Mouse (Mus musculus) right cerebral cortex, postnatal 25 days (tissue): ENCODE results near the gene Cfdp1.
A peak's percentile ranks its signal among the peaks of the same experiment; 100 is the strongest.

Experiments used
- DNase-seq: peaks from one replicate; pipeline ENCODE4 v3.0.0; 2022

Gene Cfdp1

GRCm38 (mm10) chr8:111853861-111854501, at the start of gene Cfdp1:
Cfdp1 (minus strand) TSS chr8:111854291.
- DNase-seq = peak; percentile 95

DNA sequence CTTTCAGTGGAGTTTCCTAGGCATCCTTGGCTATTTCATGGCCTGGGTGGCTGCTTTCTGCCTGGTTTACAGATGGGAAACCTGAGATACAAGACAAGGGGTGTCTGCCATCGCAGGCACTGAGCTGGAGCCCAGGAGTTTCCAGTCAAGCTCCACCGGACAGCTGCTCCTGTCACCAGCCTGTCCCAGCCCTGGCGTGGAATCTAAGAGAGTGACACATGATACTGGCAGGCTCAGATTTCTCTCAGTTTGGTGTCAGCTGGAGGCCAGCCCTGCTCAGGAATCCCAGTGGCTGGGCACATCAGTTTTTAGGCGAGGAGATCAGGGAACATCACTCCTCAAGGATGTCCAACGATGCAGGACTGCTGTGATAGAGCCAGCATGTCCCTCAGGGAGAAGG, 48.0 kb upstream of the Cfdp1 start:
- DNase-seq = no peak

- DNase-seq = no peak
These were observed 44.5 kb upstream of the Cfdp1 start for GRCm38 (mm10) chr8:111898586-111898985.

GRCm38 (mm10) chr8:111894955-111895354, 40.9 kb upstream of the Cfdp1 start:
- no peak for DNase-seq

DNA sequence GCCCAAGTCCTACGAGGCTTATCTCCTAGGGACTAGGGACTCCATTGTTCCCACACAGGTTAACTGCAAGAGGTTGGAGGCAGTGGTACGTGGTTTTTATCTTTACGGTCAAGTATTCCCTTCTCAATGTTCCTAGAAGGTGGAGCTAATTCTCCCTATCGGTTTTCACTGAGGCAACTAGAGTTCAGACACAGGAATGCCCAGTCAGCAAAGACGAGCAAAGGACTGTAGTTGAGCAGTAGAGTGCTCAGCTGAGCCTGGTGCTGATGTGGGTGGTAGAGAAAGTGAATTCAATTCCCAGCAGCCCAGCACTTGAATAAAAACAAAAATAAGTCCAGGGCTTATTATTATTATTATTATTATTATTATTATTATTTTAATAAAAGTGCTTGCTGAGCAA, 38.5 kb upstream of the Cfdp1 start:
- no peak for DNase-seq

DNA sequence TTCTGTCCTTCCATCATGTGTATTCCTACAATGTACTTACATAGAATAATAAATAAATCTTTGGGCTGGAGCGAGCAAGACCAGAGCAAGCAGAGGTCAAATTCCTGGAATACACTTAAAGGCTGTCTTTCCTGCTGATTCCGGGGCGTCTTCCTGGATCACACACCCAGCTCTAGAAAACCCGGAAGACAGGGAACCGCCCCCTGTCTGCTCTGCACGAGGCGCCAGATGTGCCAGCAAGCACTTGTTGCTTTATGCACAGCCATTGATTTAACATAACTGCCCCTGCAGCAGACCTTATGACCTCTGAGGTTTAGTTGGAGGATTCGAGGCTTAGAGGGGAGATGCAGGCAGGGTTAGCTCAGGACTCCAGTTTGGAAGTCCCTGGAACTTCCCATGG, 37.9 kb upstream of the Cfdp1 start:
- no peak for DNase-seq

GRCm38 (mm10) chr8:111890911-111891303, 36.8 kb upstream of the Cfdp1 start:
- DNase-seq = no peak

GRCm38 (mm10) chr8:111889931-111890910, 36.1 kb upstream of the Cfdp1 start:
- no peak for DNase-seq

- no peak for DNase-seq
These were observed 34.1 kb upstream of the Cfdp1 start for GRCm38 (mm10) chr8:111888091-111888650.

- no peak for DNase-seq
These were observed 33.4 kb upstream of the Cfdp1 start for GRCm38 (mm10) chr8:111887479-111887878.

DNA sequence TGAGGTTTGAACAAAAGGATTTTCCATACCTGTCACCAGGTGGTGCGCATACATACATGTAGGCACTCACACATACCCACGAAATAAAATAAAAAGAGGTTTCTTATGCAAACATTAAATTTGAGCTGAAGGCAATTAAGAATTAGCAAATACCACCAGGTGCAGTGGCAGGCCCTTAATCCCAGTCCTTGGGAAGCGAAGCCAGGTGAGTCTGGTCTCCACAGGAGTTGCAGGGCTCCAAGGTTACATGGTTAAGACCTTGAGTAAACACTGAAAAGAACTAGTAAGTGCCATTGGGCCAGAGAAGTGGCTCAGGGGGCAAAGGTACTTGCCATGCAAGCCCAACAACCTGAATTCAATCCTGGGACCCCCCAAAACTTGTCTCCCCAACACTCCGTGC, 29.5 kb upstream of the Cfdp1 start:
- no peak for DNase-seq

- DNase-seq = no peak
These were observed 27.5 kb upstream of the Cfdp1 start for GRCm38 (mm10) chr8:111881591-111881990.

DNA sequence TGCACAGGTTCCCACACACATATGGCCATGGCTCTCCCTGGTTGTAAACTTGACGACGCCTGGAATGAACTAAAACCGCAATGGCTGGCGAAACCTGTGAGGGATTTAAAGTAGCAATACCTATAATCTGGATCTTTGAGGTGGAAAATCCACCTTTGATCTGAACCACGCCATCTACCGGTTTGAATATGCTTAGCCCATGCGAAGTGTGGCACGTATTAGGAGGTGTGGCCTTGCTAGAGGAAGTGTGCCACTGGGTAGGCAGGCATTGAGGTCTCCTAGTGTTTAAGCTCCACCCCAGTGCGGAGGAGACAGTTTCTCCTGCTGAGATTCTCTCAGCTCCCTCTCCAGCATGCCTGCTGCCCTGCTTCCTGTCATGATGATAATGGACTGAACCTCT, 23.6 kb upstream of the Cfdp1 start:
- no peak for DNase-seq

DNA sequence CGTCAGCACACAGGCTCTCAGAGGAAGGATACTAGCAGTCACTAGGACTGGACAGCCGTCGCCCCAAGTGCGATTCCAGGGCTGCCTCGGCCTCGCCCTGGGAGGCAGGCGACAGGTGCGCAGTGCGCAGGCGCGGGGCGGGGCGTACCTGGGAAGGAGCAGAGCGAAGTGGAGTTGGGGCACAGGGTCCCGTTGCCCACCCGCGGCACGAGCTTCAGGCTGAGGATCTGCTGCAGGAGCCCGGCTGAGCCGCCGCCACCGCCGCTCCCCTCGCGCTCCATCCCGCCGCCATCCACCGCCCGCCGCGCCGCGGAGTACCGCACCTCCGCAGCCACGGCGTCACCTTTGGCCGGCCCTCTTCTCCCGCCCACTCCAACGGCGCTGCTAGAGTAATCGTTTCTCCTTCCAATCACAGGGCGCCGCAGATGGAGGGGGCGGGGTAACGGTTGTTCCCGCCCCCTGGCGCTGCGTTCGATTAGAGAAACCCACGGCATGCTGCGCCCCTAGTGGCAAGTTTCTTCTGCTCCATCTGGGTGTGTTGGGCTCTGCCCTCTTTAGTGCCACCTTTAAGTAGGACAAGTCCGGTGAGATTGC, 22.4 kb upstream of the Cfdp1 start, which contains the start of gene Tmem170:
Gene Tmem170 (minus strand): TSS at position 396 of the 594 bp plus-strand sequence.
- DNase-seq = peak; percentile 97

GRCm38 (mm10) chr8:111875758-111876157, 21.7 kb upstream of the Cfdp1 start:
- no peak for DNase-seq

GRCm38 (mm10) chr8:111871278-111871677, 17.2 kb upstream of the Cfdp1 start:
- no peak for DNase-seq

GRCm38 (mm10) chr8:111870379-111870778, 16.3 kb upstream of the Cfdp1 start:
- DNase-seq = no peak

- DNase-seq = no peak
These were observed 14.6 kb upstream of the Cfdp1 start for GRCm38 (mm10) chr8:111868664-111869063.

- DNase-seq = no peak
These were observed 11.8 kb upstream of the Cfdp1 start for GRCm38 (mm10) chr8:111865857-111866256.

DNA sequence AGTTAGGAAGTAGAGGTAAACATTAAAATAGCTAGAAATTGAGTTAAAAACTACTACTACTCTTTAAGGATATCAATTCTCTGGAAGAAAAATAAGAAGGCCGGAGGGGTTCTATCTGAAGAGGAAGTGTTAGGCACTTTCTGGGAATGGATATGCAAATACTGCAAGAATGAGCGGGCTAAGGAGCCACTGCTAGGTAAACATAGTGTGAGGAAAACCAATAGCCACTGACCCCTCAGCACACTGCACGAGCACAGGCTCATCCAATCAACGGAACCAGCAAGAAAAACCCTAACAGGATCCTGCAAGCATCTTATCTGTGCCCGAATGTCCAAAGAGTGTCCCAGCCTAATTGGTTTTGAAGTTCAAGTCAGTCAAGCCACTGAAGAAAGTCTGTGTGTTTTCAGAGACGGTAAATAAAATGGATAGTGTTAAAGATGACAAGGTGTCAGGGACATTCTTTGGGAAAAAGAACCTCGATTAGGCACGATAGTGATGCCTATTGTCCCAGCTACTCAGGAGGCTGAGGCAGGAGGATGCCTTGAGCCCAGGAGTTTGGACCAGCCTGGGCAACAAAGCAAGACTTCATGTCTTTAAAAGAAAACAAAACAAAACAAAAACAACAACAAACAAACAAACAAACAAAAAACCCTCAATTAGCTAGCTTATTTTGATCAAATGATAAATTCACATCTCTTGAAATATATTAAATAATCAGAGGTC, 11.2 kb upstream of the Cfdp1 start:
- DNase-seq = no peak

DNA sequence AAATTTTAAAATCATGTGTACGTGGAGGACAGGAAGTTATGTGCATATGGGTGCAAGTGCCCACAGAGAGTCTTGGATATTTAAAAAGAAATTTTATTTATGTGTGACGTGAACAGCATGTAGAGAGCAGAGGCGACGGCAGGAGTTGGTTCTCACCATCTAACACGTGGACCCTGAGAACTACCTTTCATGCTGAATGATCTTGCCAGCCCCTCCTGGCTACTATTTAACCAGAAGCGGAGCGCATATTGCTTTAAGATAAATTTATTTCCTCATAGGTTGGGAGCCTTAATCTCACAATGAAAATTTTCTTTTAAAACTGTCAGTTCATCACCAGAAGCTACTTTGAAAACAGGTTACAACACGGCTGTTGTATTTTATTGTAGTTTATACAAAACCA, 10.6 kb upstream of the Cfdp1 start:
- DNase-seq = no peak

DNA sequence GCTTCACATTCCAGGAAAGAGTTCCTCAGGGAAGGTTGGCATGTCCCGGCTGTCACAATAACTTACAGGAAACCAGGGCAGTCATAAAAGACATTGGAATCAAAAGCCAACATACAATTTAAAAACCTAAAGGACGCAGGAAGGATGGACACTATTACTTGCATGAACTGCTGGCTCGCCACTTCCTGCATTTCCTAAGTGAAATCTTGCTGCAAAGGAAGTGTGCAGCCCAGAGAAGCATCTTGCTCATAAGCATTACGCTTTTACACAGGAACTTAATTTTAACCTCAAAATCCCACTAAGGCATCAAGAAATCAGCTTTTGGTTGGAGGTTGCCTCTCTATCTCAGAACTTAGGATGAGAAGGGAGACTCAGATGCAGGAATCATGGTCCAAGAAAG, 9.2 kb upstream of the Cfdp1 start:
- DNase-seq = no peak

- DNase-seq = no peak
These were observed 1.9 kb upstream of the Cfdp1 start for GRCm38 (mm10) chr8:111855977-111856376.
